Mouse (Mus musculus): ENCODE results near the gene Tbp. TPM values are rescaled to one million over a fixed set of nuclear protein-coding genes. Genes with fewer than 3 reads are reported as not detected.
"Not testable (repeated sequence)": the region's sequence is repeated elsewhere in the genome, so short reads cannot be mapped to it uniquely, and the experiment has no call there.

Tbp gene
- total and polyA plus RNA-seq, 2 experiments from 2014 or later, result 42.8 to 56.3 TPM

DNA sequence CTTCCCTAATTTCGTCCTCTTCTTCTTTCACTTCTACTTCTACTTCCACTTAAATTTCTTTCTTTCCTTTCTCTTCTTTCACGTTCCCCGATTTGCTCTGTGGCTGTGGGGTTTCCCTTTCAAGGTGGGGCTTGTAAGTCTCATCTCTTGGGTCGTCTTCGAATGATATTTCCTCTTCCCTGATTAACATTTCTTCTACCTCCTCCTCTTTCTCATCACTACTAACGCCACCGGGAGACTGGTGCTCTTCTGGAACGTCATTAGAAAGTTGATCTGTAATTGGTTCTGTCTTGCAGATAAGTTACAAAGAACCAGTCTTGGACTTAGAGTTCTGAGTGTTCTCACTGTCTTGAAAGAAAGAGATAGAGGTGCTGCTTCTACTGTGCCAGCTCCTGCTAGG is 36.3 kb downstream of the Tbp start:
- H3K4me3 ChIP-seq (ENCODE audit: low read length), result peak overlapping the region; percentile 48
- H3K9me3 ChIP-seq (ENCODE audit: low read length), result no peaks in the 10 kb centered on the region
- no peak overlapping the region for H3K27ac ChIP-seq
- WGBS, result 13% methylated on average over 8 of the region's 8 CpGs
- ATAC-seq, result no peak
- no peaks in the 10 kb centered on the region for H3K27me3 ChIP-seq (ENCODE audit: insufficient read depth, low read length)
- TF ChIP-seq CTCF (IDR thresholded peaks at IDR 0.05; ENCODE audit: low read depth), result no peak
- H3K36me3 ChIP-seq (ENCODE audit: insufficient read depth, low read length), result no peaks in the 10 kb centered on the region
- peaks cover 4% of the 10 kb centered on the region; the same call in 1 of the 2 replicates for H3K4me1 ChIP-seq (ENCODE audit: insufficient read depth, low read length)
- H3K9ac ChIP-seq (replicated peaks; ENCODE audit: low read length), result peak overlapping the region; percentile 46; the same call in 1 of the 2 replicates
- no peak for DNase-seq (ENCODE audit: low spot score)
- peak overlapping the region; percentile 98 for H3K4me2 ChIP-seq (ENCODE audit: low read depth, low read length)

DNA sequence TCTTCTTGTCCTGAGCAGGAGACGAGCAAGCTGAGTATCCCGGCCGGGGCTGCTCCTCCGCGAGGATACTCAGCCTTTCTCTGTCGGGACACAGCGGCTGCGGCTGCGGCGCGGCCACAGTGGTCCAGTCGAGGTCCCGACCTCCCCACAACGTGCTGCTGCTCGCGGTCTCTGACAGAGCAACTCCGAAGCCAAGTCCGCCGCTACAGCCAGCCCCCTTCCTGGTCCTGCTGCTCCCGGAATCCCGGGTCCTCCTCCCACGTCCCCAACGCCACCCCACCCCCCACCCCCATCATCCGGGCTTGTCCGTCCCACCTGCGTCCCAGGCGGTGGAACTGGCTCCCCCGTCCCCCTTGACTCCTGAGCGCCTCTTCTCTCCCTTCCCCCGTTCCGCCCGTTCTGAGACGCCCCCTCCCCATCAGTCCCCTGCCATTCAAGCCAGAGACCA is 36.8 kb downstream of the Tbp start:
- ATAC-seq, result 0 out of 2 replicates have a peak, but pooled peaks have one; percentile 29
- Histone ChIP-seq H3K27ac (no peak overlapping the region), H3K27me3 (ENCODE audit: insufficient read depth, low read length) (no peaks in the 10 kb centered on the region), H3K36me3 (ENCODE audit: insufficient read depth, low read length) (no peaks in the 10 kb centered on the region), H3K4me3 (ENCODE audit: low read length) (peak overlapping the region; percentile 48), H3K9ac (replicated peaks; ENCODE audit: low read length) (peak overlapping the region; percentile 46), H3K4me1 (ENCODE audit: insufficient read depth, low read length) (peaks cover 4% of the 10 kb centered on the region; the same call in 1 of the 2 replicates), H3K9me3 (ENCODE audit: low read length) (no peaks in the 10 kb centered on the region), H3K4me2 (ENCODE audit: low read depth, low read length) (peak overlapping the region; percentile 98)
- under 1% methylated on average over 33 of the region's 33 CpGs for WGBS
- DNase-seq (ENCODE audit: low spot score), result peak; percentile 14
- no peak for TF ChIP-seq CTCF (IDR thresholded peaks at IDR 0.05; ENCODE audit: low read depth)

DNA sequence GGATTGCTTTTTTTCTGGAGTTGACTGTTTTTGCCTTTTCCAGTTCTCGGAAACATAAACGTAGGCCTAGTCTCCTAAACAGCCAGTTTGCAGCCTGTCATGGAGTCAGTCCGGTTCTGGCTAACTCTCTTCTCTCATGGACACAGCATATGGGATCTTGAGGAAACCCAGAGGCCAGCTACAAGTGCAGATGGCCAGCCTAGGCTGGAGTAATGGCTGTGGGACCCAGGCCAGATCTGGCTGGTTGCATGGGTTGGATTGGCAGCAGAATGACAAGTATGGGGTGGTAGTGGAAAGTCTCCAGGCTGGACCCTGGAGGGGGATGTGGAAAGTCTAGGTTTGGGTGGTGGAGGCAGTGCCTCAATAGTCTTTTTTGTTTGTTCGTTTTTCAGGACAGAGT is 40.6 kb downstream of the Tbp start:
- no peak overlapping the region for H3K9ac ChIP-seq (replicated peaks; ENCODE audit: low read length)
- H3K27ac ChIP-seq, result no peak overlapping the region
- TF ChIP-seq CTCF (IDR thresholded peaks at IDR 0.05; ENCODE audit: low read depth), result no peak
- H3K36me3 ChIP-seq (ENCODE audit: insufficient read depth, low read length), result no peaks in the 10 kb centered on the region
- DNase-seq (ENCODE audit: low spot score), result no peak
- H3K4me2 ChIP-seq (ENCODE audit: low read depth, low read length), result no peak overlapping the region
- H3K4me3 ChIP-seq (ENCODE audit: low read length), result no peak overlapping the region
- WGBS, result 79% methylated on average over 4 of the region's 4 CpGs
- H3K9me3 ChIP-seq (ENCODE audit: low read length), result no peaks in the 10 kb centered on the region
- H3K27me3 ChIP-seq (ENCODE audit: insufficient read depth, low read length), result no peaks in the 10 kb centered on the region
- H3K4me1 ChIP-seq (ENCODE audit: insufficient read depth, low read length), result peaks cover 4% of the 10 kb centered on the region; the same call in 1 of the 2 replicates
- no peak for ATAC-seq

DNA sequence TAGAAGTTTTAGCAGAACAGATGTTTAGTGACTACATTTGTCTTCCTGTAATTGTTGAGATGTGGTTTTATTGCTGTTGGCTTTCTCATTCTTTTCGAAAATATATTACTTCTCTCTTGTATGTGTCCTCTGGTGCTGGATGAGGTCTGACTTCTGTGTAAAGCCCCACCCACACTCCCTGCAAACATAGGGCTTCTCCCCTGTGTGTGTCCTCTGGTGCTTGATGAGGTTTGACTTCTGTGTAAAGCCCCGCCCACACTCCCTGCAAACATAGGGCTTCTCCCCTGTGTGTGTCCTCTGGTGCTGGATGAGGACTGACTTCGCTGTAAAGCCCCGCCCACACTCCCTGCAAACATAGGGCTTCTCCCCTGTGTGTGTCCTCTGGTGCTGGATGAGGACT is 44.2 kb downstream of the Tbp start:
- not testable (repeated sequence) for H3K4me3 ChIP-seq (ENCODE audit: low read length); H3K9ac ChIP-seq (replicated peaks; ENCODE audit: low read length); DNase-seq (ENCODE audit: low spot score); H3K36me3 ChIP-seq (ENCODE audit: insufficient read depth, low read length); H3K9me3 ChIP-seq (ENCODE audit: low read length); H3K27ac ChIP-seq; H3K4me2 ChIP-seq (ENCODE audit: low read depth, low read length); H3K27me3 ChIP-seq (ENCODE audit: insufficient read depth, low read length); ATAC-seq; H3K4me1 ChIP-seq (ENCODE audit: insufficient read depth, low read length)
- WGBS, result 80% methylated on average over 4 of the region's 4 CpGs

DNA sequence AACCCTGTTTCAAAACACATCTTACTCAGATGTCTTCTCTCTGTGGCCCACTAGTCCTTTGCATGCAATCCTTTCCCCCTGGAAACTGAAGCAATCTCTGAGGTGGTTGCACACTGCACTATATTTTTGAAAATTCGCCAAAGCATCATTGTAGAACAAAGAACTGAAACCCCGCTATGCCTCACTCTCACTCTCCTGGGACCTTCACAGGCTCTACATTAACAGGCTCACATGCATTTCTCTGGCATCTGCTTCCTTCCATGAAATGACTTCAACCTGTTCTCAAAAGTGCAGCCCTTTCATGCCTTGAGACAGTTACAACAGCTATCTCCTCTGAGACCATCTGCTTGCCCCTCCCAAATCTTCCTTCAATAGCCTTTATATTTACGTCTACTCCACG is 46.8 kb downstream of the Tbp start:
- no peak overlapping the region for H3K4me2 ChIP-seq (ENCODE audit: low read depth, low read length)
- H3K27me3 ChIP-seq (ENCODE audit: insufficient read depth, low read length), result no peaks in the 10 kb centered on the region
- ATAC-seq (no peak), DNase-seq (ENCODE audit: low spot score) (no peak)
- H3K4me3 ChIP-seq (ENCODE audit: low read length), result no peak overlapping the region
- WGBS, result 69% methylated on average over 4 of the region's 4 CpGs
- H3K9ac ChIP-seq (replicated peaks; ENCODE audit: low read length), result no peak overlapping the region
- no peak overlapping the region for H3K27ac ChIP-seq
- H3K4me1 ChIP-seq (ENCODE audit: insufficient read depth, low read length), result no peaks in the 10 kb centered on the region
- H3K36me3 ChIP-seq (ENCODE audit: insufficient read depth, low read length), result no peaks in the 10 kb centered on the region
- H3K9me3 ChIP-seq (ENCODE audit: low read length), result no peaks in the 10 kb centered on the region
- no peak for TF ChIP-seq CTCF (IDR thresholded peaks at IDR 0.05; ENCODE audit: low read depth)

DNA sequence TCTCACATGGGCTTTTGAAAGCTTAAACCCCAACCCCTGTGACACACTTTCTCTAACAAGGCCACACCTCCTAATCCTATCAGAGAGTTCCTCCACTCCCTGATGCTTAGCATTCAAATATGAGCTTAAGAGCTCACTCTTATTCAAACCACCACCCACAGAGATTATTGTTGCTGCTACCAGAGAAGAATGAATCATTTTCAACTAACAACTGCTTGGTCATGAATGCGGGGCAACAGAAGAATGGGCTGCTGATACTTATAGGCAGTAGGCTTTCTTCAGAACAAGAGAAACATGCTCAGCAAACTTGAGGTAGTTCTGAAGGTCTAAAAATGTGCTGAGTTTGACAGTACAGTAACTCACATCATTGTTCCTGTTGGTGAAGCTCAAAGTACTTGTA is 50.0 kb downstream of the Tbp start:
- no peaks in the 10 kb centered on the region for H3K4me1 ChIP-seq (ENCODE audit: insufficient read depth, low read length)

DNA sequence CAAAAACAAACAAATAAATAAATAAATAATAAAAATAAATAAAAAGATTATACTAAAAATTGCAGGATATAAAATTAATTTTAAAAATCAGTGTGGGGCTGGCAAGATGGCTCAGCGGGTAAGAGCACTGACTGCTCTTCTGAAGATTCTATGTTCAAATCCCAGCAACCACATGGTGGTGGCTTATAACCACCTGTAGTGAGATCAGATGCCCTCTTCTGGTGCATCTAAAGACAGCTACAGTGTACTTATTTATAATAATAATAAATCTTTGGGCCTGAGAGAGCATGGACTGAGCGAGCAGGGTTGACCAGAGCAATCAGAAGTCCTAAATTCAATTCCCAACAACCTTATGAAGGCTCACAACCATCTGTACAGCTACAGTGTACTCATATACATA is 60.3 kb downstream of the Tbp start:
- H3K9me3 ChIP-seq (ENCODE audit: low read length), result no peaks in the 10 kb centered on the region
- WGBS, result 86% methylated on average over 2 of the region's 2 CpGs
- no peak for ATAC-seq

More for the DNA sequence above, 50.0 kb downstream of the Tbp start:
- no peak for DNase-seq (ENCODE audit: low spot score)
- WGBS, result 56% methylated on average over 1 of the region's 1 CpGs
- Histone ChIP-seq H3K9me3 (ENCODE audit: low read length) (no peaks in the 10 kb centered on the region), H3K4me2 (ENCODE audit: low read depth, low read length) (no peak overlapping the region), H3K27me3 (ENCODE audit: insufficient read depth, low read length) (no peaks in the 10 kb centered on the region), H3K9ac (replicated peaks; ENCODE audit: low read length) (no peak overlapping the region), H3K36me3 (ENCODE audit: insufficient read depth, low read length) (no peaks in the 10 kb centered on the region), H3K27ac (no peak overlapping the region), H3K4me3 (ENCODE audit: low read length) (no peak overlapping the region)
- no peak for ATAC-seq
- no peak for TF ChIP-seq CTCF (IDR thresholded peaks at IDR 0.05; ENCODE audit: low read depth)

More for the DNA sequence above, 60.3 kb downstream of the Tbp start:
- no peaks in the 10 kb centered on the region; the same call in 1 of the 2 replicates for H3K4me1 ChIP-seq (ENCODE audit: insufficient read depth, low read length)
- H3K4me2 ChIP-seq (ENCODE audit: low read depth, low read length), result no peak overlapping the region
- no peak for TF ChIP-seq CTCF (IDR thresholded peaks at IDR 0.05; ENCODE audit: low read depth)
- H3K9ac ChIP-seq (replicated peaks; ENCODE audit: low read length), result no peak overlapping the region
- no peak overlapping the region for H3K4me3 ChIP-seq (ENCODE audit: low read length)
- DNase-seq (ENCODE audit: low spot score), result no peak
- H3K27ac ChIP-seq, result no peak overlapping the region
- no peaks in the 10 kb centered on the region for H3K27me3 ChIP-seq (ENCODE audit: insufficient read depth, low read length)
- H3K36me3 ChIP-seq (ENCODE audit: insufficient read depth, low read length), result no peaks in the 10 kb centered on the region

All from hindbrain, postnatal 0 days (tissue).